Mouse (Mus musculus) c-Kit-positive CD71-positive TER-119-positive erythroid progenitor cells, embryonic 14.5 days (primary cell): ENCODE data around the gene Fam222a.

Experiments
- DNase-seq: peaks from one replicate; pipeline ENCODE4 v3.0.0-alpha.2; 2013; ENCODE audit warnings: low spot score

Fam222a gene

GRCm38 (mm10) chr5:114656305-114656704 lies 88.5 kb downstream of the Fam222a start:
- DNase-seq, result no peak

DNA sequence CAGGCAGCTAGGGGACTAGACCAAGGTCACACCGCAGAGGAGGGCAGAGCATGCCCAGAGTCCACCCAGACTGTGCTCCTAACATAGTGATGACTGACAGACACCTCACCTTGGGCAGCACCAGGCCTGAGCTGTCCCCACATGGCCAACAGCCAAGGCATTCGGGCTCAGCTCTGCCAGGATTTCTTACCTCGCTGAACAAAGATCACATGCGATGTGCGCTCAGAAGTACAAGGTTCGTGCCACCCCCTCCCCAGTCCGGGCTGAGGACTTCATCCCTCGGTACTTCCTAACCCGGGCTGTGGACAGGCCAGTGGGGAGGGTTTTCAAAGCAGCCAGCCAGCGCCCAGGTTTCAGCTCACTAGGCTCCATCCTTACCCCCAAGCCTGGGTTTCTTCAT lies 89.6 kb downstream of the Fam222a start:
- no peak for DNase-seq

DNA sequence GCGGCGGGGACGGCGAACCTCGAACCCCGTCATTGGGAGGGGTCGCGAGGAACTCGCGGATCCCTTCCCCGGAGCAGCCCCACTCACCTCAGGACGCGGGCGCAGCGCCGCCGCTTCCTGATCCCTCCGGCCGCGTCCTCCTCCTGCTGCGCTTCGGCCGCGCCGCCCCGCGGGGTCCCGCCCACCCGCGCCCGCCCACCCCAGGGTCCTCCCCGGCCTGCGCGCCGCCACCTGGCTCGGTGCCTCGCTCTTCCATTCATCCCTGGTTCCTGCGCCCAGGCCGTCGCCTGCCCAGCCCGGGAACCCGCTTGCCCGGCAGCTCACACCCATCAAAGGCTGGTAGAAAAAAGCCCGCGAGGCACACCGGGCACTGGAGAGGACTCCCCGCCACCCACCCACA lies 90.4 kb downstream of the Fam222a start, which contains the start of gene Trpv4:
TSS of gene Trpv4 (minus strand) at position 167 of the 400 bp plus-strand sequence.
- no peak for DNase-seq

DNA sequence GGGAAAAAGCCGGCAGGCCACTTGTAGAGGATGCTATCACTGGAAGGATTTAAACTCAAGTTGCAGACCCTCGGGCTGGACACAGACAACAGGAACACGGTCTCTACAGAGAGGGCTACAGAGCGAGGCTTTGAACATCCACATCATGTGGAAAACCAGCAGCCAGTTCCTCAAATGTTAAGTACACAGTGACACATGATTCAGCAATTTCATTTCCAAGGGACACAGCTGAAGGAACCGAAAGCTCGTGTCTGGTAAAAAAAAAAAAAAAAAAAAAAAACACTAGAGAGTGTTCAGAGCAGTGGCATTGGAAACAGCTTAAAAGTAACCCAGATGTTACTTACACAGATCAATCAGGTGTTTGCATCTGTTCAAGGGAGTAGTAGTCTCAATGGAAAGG lies 93.2 kb downstream of the Fam222a start:
- no peak for DNase-seq
